Mouse (Mus musculus): ENCODE measurements at regions not wholly inside any gene's neighbourhood (a gene's known extent, or its start where the extent isn't known, plus 50 kb on each side); places are given as distances from the start of the nearest gene placed in this dataset.

DNA sequence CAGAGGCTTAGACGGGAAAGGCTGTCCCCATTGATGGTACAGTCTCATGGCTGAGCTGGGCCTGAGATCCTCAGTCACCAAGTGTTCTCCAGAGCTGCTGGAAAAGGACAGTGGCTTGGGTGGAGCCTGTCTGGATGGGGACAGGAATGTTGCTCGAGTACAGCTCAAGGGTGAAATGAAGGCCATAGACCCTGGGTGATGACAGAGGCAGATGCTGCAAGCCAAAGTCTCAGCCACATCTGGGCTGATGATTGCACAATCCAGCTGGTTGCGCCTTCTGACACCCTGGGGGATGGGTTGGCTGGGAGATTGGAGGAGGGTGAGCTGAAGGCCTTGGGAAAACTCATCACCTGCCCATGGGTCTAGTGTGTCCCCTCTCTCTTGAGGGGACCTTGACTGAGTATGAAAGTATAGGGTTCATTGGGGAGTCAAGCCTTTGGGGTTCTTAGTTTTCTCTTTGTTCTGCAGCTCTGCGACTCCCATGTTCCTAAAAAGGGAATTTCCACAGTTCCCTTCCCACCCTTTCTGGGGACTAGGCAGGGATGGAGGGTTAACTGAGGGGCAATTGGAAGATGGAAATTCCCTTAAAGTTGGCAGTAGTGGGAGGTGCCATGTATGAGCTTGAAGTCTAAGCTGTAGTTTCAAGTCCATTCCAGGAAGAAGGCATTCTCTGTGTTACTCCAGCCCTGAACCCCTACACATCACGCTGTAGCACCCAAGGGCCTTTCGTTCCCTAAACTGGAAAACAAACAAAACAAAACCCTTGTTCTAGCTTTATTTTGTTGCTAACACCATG lies 240.1 kb downstream of the Cyp26b1 start:
- no peak overlapping the region for H3K27ac ChIP-seq
- no peak overlapping the region for H3K4me3 ChIP-seq
- no peak for DNase-seq (ENCODE audit: low spot score in 2 of 2)
- TF ChIP-seq CTCF (conservative IDR thresholded peaks at IDR 0.05): no peak

DNA sequence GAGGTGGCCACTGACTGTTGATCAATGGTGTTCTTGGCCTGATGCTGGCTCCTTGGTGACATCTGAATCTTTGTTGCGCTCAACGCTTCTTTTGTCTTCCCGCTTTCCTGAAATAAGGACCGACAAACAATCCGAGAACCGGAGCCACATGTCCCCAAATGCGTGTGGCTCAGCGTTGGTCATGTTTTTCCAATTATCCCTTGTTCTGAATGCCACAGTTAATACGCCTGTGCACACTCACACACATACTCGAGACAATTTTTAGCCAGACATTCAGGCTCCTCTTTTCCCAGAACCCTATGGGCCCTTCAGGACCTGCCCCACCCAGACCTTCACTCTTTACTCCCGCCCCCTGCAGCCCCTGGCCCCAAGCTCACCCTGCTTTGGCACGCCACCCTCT lies 248.8 kb downstream of the Cyp26b1 start:
- no peak for DNase-seq (ENCODE audit: low spot score in 2 of 2)
- H3K4me3 ChIP-seq: no peak overlapping the region
- no peak for TF ChIP-seq CTCF (conservative IDR thresholded peaks at IDR 0.05)
- no peak overlapping the region for H3K27ac ChIP-seq

GRCm38 (mm10) chr6:84333666-84334179 lies 260.0 kb downstream of the Cyp26b1 start:
- no peak overlapping the region for H3K4me3 ChIP-seq
- DNase-seq (ENCODE audit: low spot score in 2 of 2): no peak
- H3K27ac ChIP-seq: no peak overlapping the region
- TF ChIP-seq CTCF (conservative IDR thresholded peaks at IDR 0.05): no peak

DNA sequence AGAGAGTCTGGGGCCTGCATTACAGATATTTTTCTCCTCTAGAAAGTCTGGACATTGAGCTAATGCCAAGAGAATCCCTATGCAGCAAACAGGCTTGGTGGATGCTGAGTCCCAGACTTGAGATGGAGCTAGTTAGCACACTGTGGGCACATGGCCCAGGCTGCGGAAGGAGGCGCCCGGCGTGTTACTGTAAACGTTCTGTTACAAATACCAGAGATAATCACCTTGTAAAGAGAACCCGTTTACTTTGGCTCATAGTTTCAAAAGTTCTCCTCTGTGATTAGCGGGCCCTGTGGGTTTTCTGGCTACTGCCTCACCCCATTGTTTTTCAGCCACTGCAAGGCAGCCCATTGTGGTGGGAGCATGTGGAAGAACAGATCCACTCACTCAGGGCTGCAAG lies 264.6 kb downstream of the Cyp26b1 start:
- no peak for DNase-seq (ENCODE audit: low spot score in 2 of 2)
- TF ChIP-seq CTCF (conservative IDR thresholded peaks at IDR 0.05): no peak
- Histone ChIP-seq H3K27ac (no peak overlapping the region), H3K4me3 (no peak overlapping the region)

DNA sequence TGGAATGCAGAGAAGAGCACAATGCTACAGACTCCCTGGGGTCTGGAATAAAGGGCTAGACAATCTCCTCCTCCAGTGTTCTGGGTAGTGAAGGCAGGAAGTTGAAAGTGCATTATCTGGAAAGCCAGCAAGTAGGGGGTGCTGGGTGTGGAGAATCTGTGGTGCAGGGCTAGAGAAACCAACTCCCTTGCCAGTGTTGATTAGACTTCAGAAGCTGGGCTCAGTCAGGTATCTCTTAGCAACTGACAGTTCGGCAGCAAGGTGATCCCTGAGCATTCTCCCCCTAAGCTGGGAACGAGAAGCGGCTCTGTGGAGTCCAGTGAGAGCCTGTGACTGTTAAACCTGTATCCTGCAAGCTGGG lies 265.7 kb downstream of the Cyp26b1 start:
- TF ChIP-seq CTCF (conservative IDR thresholded peaks at IDR 0.05): no peak
- Histone ChIP-seq H3K4me3 (no peak overlapping the region), H3K27ac (no peak overlapping the region)
- no peak for DNase-seq (ENCODE audit: low spot score in 2 of 2)

GRCm38 (mm10) chr6:84327306-84328029 lies 266.2 kb downstream of the Cyp26b1 start:
- Histone ChIP-seq H3K27ac (no peak overlapping the region), H3K4me3 (no peak overlapping the region)
- TF ChIP-seq CTCF (conservative IDR thresholded peaks at IDR 0.05): no peak
- no peak for DNase-seq (ENCODE audit: low spot score in 2 of 2)

GRCm38 (mm10) chr6:84325384-84326114 lies 268.2 kb downstream of the Cyp26b1 start:
- TF ChIP-seq CTCF (conservative IDR thresholded peaks at IDR 0.05): no peak
- H3K27ac ChIP-seq: no peak overlapping the region

GRCm38 (mm10) chr6:84324185-84324584 lies 269.5 kb downstream of the Cyp26b1 start:
- H3K27ac ChIP-seq: no peak overlapping the region
- no peak for DNase-seq (ENCODE audit: low spot score in 2 of 2)
- TF ChIP-seq CTCF (conservative IDR thresholded peaks at IDR 0.05): no peak
- no peak overlapping the region for H3K4me3 ChIP-seq

More at GRCm38 (mm10) chr6:84325384-84326114, 268.2 kb downstream of the Cyp26b1 start:
- H3K4me3 ChIP-seq: no peak overlapping the region
- DNase-seq (ENCODE audit: low spot score in 2 of 2): no peak

DNA sequence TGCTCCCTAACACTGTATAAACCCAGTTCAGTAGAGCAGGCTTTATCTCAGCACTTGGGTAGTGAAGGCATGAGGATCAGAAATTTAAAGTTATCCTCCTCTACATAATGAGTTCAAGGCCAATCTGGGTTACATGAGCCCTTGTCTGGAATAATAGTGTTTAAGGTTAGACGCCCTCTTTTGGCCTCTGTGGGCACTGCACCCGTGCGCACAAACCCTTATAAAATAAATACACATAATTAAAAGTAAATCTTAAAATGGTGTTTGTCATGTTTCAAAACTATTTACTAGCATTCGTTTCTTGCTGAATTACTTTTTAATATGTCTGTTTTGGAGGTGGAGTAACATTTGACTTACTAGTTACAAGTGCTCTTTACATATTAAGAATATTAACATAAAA lies 271.2 kb downstream of the Cyp26b1 start:
- Histone ChIP-seq H3K27ac (no peak overlapping the region), H3K4me3 (no peak overlapping the region)
- no peak for DNase-seq (ENCODE audit: low spot score in 2 of 2)
- peak; percentile 57 for TF ChIP-seq CTCF (conservative IDR thresholded peaks at IDR 0.05)

- TF ChIP-seq CTCF (conservative IDR thresholded peaks at IDR 0.05): peak; percentile 69
- Histone ChIP-seq H3K27ac (no peak overlapping the region), H3K4me3 (no peak overlapping the region)
- peak in 1 of 2 experiments; percentile 30 for DNase-seq (ENCODE audit: low spot score in 2 of 2)
Measured at GRCm38 (mm10) chr6:84320586-84320985, 273.1 kb downstream of the Cyp26b1 start.

GRCm38 (mm10) chr6:84318774-84319173 lies 274.9 kb downstream of the Cyp26b1 start:
- no peak for TF ChIP-seq CTCF (conservative IDR thresholded peaks at IDR 0.05)

DNA sequence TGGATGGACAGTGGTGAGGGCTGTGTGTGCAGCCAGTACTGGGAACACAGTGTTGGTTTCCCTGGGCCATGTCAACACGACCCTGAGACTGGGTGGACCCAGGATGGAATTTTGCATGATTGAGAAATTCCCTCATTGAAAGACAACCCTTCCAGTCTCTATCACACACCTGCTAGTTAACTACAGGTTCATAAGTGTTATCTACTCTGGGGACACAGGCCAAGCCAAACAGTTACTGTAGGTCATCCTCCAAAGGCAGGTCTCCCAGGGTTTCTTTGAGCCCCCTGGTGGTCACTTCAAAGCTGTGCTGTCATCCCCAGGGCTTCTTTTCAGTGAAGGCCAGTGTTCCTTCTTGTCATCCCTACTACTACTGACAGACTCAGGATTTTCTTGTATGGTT lies 276.7 kb downstream of the Cyp26b1 start:
- Histone ChIP-seq H3K27ac (no peak overlapping the region), H3K4me3 (no peak overlapping the region)
- TF ChIP-seq CTCF (conservative IDR thresholded peaks at IDR 0.05): peak; percentile 77
- no peak for DNase-seq (ENCODE audit: low spot score in 2 of 2)

More at GRCm38 (mm10) chr6:84318774-84319173, 274.9 kb downstream of the Cyp26b1 start:
- Histone ChIP-seq H3K27ac (no peak overlapping the region), H3K4me3 (no peak overlapping the region)
- peak; percentile 75 to 77 for DNase-seq (ENCODE audit: low spot score in 2 of 2)
